Mouse (Mus musculus): ENCODE results near the gene Traf3. TPM values are rescaled to one million over a fixed set of nuclear protein-coding genes. Genes with fewer than 3 reads are reported as not detected.

The Traf3 gene
- polyA plus RNA-seq, 1 experiment, result 5.1 TPM

- H3K4me3 ChIP-seq (ENCODE audit: insufficient read depth, low read depth, low read length), result peak overlapping the region; percentile 15; the same call in 1 of the 2 replicates
- H3K4me1 ChIP-seq (ENCODE audit: control insufficient read depth, insufficient read depth, insufficient read length, low read length), result peaks cover 3% of the 10 kb centered on the region; the same call in 1 of the 2 replicates
- H3K27ac ChIP-seq (replicated peaks; ENCODE audit: low read depth, low read length), result no peak overlapping the region
Observed at GRCm38 (mm10) chr12:111274447-111275149, 108.4 kb downstream of the Traf3 start.

DNA sequence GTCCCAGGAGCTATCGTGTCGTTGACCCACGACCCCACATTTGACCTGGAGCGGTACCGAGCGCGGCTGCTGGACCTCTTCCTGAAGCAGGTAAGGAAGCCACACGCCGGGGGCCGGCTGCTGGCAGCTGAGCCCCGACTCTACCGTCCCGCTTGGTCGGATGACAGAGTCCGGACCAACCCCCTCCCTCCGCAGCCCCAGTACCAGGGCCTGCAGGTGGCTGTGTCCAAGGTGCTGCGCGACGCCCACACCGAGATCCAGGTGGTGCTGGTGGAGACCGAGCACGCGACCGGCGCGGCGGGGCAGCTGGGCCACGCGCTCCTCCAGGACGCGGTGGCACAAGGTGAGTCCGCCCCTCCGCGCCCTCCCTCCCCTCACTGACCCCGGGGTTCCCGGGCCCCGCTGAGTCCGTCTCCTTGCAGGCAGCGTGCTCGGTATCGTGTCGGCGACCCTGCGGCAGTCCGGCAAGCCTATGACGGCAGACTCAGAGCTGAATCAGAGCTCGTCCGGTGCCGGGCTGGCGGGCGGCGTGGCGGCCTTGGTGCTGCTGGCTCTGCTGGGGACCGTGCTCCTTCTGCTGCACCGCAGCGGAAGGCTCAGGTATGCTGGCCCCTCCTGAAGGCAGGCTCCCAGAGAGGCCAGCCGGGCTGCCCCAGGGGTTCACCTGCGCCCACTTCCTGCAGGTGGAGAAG lies 109.1 kb downstream of the Traf3 start:
- Histone ChIP-seq H3K4me1 (ENCODE audit: control insufficient read depth, insufficient read depth, insufficient read length, low read length) (peaks cover 3% of the 10 kb centered on the region; the same call in 1 of the 2 replicates), H3K27ac (replicated peaks; ENCODE audit: low read depth, low read length) (no peak overlapping the region), H3K4me3 (ENCODE audit: insufficient read depth, low read depth, low read length) (peak overlapping the region; percentile 15)

DNA sequence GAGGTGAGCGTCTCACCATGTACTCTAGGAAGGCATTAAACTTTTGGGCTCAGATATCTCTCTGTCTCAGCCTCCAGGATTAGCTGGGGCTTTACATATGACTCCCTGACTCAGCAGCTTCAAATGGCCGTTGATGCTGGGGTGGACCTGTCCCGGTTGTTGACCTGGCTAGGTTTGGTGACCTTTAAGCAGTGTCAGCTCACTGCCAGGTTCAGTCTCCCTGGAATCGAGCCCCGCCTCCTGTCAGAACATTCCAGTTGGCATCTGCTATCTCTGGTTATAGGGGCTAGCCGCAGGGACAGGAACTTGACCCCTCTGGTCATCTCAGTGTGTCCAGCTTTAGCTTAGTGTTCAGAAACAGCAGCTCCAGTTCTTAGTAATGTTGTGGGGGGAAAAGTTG lies 110.2 kb downstream of the Traf3 start:
- Histone ChIP-seq H3K4me3 (ENCODE audit: insufficient read depth, low read depth, low read length) (no peak overlapping the region), H3K4me1 (ENCODE audit: control insufficient read depth, insufficient read depth, insufficient read length, low read length) (peaks cover 3% of the 10 kb centered on the region; the same call in 1 of the 2 replicates), H3K27ac (replicated peaks; ENCODE audit: low read depth, low read length) (no peak overlapping the region)

DNA sequence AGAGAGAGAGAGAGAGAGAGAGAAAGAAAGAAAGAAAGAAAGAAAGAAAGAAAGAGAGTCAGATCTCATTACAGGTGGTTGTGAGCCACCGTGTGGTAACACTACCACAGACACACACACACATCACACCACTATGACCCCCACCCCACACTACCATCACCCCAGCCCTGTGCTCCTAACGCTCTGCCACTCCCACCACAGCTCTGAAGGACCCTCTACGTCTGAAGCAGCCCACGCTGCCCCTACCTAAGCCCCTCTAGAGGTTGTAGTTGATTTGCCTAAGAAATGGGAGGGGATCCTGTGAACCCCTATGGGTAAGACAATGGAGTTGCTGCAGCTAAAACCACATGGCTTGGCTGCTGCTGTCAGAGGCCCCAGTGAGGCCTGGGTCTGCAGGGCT lies 117.4 kb downstream of the Traf3 start:
- H3K4me3 ChIP-seq (ENCODE audit: insufficient read depth, low read depth, low read length), result no peak overlapping the region

GRCm38 (mm10) chr12:111284532-111284931 lies 118.4 kb downstream of the Traf3 start:
- no peak overlapping the region for H3K27ac ChIP-seq (replicated peaks; ENCODE audit: low read depth, low read length)
- no peak overlapping the region for H3K4me3 ChIP-seq (ENCODE audit: insufficient read depth, low read depth, low read length)
- H3K4me1 ChIP-seq (ENCODE audit: control insufficient read depth, insufficient read depth, insufficient read length, low read length), result no peaks in the 10 kb centered on the region

More for the DNA sequence above, 117.4 kb downstream of the Traf3 start:
- Histone ChIP-seq H3K4me1 (ENCODE audit: control insufficient read depth, insufficient read depth, insufficient read length, low read length) (no peaks in the 10 kb centered on the region), H3K27ac (replicated peaks; ENCODE audit: low read depth, low read length) (no peak overlapping the region)

GRCm38 (mm10) chr12:111293025-111293424 lies 126.9 kb downstream of the Traf3 start:
- Histone ChIP-seq H3K4me1 (ENCODE audit: control insufficient read depth, insufficient read depth, insufficient read length, low read length) (no peaks in the 10 kb centered on the region), H3K27ac (replicated peaks; ENCODE audit: low read depth, low read length) (no peak overlapping the region), H3K4me3 (ENCODE audit: insufficient read depth, low read depth, low read length) (no peak overlapping the region)

GRCm38 (mm10) chr12:111301322-111302017 lies 135.3 kb downstream of the Traf3 start:
- no peak overlapping the region for H3K4me3 ChIP-seq (ENCODE audit: insufficient read depth, low read depth, low read length)
- H3K27ac ChIP-seq (replicated peaks; ENCODE audit: low read depth, low read length), result no peak overlapping the region
- H3K4me1 ChIP-seq (ENCODE audit: control insufficient read depth, insufficient read depth, insufficient read length, low read length), result no peaks in the 10 kb centered on the region

DNA sequence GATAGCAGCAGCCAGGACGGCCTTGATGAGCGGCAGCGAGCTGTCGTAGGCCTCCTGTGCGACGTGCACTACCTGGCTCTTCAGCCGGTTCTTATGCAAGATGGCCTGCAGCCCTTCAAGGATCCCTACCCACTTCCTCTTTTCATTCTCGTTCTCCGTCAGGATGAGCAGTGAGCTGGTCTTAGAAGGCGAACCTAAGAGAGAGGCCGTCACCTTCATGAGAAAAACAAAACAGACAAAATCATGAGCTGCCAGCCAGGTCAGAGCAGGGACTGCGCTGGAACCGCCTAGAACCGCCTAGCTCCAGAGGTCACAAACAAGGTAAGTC lies 135.8 kb downstream of the Traf3 start:
- H3K4me1 ChIP-seq (ENCODE audit: control insufficient read depth, insufficient read depth, insufficient read length, low read length), result no peaks in the 10 kb centered on the region
- no peak overlapping the region for H3K4me3 ChIP-seq (ENCODE audit: insufficient read depth, low read depth, low read length)
- no peak overlapping the region for H3K27ac ChIP-seq (replicated peaks; ENCODE audit: low read depth, low read length)

DNA sequence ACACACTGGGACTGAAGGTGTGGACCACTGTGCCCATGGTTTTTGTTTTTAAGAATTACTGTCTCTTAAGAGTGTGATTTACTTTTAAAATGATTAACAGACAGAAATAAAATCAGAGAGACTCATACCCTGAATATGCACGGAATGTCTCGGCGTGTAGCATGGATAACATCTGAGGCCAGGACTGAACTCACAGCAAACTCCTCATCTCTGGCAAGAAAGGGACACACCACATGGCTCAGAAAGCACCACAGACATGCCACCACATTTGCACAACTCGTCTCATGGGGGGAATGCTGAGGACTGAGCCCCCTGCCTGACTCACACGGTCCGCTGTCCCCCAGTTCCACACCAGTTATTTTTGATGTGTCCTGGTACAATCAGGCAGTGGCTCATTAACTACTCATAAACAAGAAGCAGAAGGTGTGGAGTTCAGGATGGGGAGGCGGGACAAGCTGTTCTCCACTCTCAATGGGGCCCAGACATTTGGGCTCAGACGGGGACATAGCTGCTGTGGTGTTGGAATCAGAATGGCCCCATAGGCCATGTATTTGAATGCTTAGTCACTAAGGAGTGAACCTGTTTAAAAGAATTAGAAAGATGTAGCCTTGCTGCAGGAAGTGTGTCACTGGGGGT lies 137.7 kb downstream of the Traf3 start:
- Histone ChIP-seq H3K27ac (replicated peaks; ENCODE audit: low read depth, low read length) (no peak overlapping the region), H3K4me3 (ENCODE audit: insufficient read depth, low read depth, low read length) (no peak overlapping the region), H3K4me1 (ENCODE audit: control insufficient read depth, insufficient read depth, insufficient read length, low read length) (no peaks in the 10 kb centered on the region)

DNA sequence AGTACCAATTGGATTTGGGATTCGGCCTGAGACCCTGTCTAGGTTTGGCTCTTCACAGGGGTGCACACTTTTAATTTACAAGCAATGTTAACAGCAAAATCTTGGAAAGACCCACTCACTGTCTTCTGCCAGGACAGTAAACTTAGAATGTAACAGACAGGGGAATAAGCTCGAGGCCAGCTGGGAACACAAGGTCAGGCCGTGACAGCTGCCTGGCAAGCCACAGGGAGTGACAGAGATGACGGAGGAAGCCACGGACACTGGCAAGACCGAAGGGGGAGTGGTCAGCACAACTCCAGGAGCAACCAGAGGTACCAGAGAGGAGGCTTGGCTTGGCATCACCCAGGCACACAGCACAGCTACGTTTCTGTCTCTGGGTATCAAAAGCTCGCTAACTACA lies 140.7 kb downstream of the Traf3 start:
- Histone ChIP-seq H3K27ac (replicated peaks; ENCODE audit: low read depth, low read length) (no peak overlapping the region), H3K4me1 (ENCODE audit: control insufficient read depth, insufficient read depth, insufficient read length, low read length) (no peaks in the 10 kb centered on the region), H3K4me3 (ENCODE audit: insufficient read depth, low read depth, low read length) (no peak overlapping the region)

DNA sequence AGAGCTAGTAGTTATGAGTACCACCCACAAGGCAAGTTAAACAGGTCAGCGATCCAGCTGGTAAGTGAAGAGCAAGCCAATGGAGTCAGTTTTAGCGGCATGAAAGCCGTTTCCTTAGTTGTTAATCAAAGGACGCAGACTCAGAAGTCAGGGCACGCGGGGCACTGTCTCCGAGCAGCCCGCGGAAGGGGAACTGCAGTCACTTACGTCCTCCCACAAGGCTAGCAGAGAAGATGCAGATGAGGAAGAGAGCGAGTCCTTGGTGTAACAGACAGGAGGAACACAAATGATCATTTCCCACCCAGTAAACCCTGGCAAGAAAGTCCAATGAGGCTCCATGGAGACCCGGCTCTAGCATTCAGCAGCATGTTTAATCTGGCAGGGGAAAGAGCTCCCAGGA lies 143.1 kb downstream of the Traf3 start:
- Histone ChIP-seq H3K4me1 (ENCODE audit: control insufficient read depth, insufficient read depth, insufficient read length, low read length) (no peaks in the 10 kb centered on the region), H3K4me3 (ENCODE audit: insufficient read depth, low read depth, low read length) (no peak overlapping the region)

DNA sequence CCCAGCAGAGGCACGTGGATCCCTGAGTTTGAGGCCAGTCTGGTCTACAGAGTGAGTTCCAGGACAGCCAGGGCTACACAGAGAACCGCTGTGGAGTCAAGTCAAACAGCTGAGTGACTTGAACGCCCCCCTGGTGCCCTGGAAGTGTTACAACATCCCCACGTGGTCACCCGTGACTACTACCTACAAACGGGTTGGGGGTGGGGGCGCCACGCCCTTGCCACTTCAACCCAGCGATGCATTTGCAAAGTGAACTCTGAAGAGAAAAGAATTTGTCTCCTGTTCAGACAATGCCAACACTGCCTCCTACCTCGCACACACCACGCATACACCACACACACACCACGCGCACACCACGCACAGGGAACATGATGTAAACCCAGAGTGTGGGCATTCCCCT lies 143.8 kb downstream of the Traf3 start:
- Histone ChIP-seq H3K27ac (replicated peaks; ENCODE audit: low read depth, low read length) (no peak overlapping the region), H3K4me1 (ENCODE audit: control insufficient read depth, insufficient read depth, insufficient read length, low read length) (no peaks in the 10 kb centered on the region), H3K4me3 (ENCODE audit: insufficient read depth, low read depth, low read length) (no peak overlapping the region)

More for the DNA sequence above, 143.1 kb downstream of the Traf3 start:
- H3K27ac ChIP-seq (replicated peaks; ENCODE audit: low read depth, low read length), result no peak overlapping the region

DNA sequence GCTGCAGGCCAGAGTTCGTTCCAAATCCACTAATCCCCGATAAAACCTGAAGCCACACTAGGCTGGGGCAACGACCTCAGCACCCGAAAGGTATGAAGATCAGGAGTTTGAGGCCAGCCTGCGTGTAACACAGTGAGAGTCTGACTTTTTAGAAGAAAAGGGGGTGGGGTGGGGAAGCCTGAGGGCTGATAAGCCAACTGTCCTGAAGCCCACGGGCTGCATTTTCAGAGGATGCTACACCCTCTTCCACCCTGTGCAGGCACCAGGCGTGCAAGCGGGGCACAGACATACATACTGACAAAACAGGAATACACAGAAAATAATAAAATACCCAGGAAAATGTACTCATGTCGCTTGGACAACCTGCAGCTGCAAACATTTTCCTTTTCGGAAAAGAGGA lies 145.6 kb downstream of the Traf3 start:
- H3K4me3 ChIP-seq (ENCODE audit: insufficient read depth, low read depth, low read length), result no peak overlapping the region
- no peaks in the 10 kb centered on the region for H3K4me1 ChIP-seq (ENCODE audit: control insufficient read depth, insufficient read depth, insufficient read length, low read length)

DNA sequence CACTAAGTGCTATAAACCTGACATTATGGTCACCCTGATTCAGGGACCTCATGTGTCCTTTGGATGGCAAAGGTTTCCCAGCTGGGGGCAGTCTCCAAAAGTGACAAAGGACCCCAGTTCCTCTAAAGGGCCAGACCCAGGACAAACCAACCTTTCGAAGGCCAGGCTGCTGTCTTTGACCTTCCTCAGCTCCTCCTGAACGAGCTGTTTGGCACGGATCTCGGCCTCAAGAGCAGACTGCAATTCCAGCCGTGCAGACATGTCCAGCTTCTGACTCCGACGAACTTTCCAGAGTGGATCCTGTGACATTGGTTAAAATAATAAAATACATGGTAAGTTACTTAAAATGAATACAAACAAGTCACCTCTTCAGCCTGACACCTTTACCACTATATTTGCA lies 148.1 kb downstream of the Traf3 start:
- no peaks in the 10 kb centered on the region for H3K4me1 ChIP-seq (ENCODE audit: control insufficient read depth, insufficient read depth, insufficient read length, low read length)
- H3K27ac ChIP-seq (replicated peaks; ENCODE audit: low read depth, low read length), result no peak overlapping the region
- no peak overlapping the region for H3K4me3 ChIP-seq (ENCODE audit: insufficient read depth, low read depth, low read length)

More for the DNA sequence above, 145.6 kb downstream of the Traf3 start:
- no peak overlapping the region for H3K27ac ChIP-seq (replicated peaks; ENCODE audit: low read depth, low read length)
